Comparison of ENCODE assay signal across 22 mouse cellular contexts in the genomic region with DNA sequence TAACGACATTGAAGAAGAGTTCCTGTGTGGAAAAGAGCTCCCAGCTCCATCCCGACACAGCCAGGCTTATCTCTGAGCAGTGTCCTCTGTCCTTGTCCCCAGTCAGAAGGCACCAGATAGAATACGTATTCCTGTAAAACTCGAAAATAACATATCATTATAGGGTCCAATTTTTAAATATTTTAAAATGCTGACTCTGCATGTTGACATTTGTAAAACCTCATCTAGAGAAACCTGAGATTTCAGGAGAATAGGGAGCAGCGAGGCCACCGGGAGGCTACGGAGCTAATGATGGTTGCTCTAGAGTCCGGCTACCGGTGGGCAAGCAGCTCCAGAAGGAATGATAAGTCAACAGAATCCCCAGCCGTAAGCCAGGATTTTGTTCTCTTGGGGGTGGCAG.
"Had no signal": no experiment of that assay in that cellular context is flagged by ENCODE, and none has a peak within 500 bp of the region (broad histone marks: within the 10 kb centered on the region; RNA-seq: fewer than 3 reads in every experiment).

No protein-coding gene starts in this region.

- H3K9me3 ChIP-seq: midbrain, embryonic 12.5 days; midbrain, embryonic 15.5 days; neural tube, embryonic 12.5 days; neural tube, embryonic 15.5 days had no signal

- H3K4me3 ChIP-seq: left cerebral cortex, adult 2 months; midbrain, embryonic 12.5 days; midbrain, embryonic 15.5 days; neural tube, embryonic 12.5 days; neural tube, embryonic 15.5 days had no signal

- H3K4me2 ChIP-seq: liver, embryonic 11.5 days; lung, embryonic 14.5 days; midbrain, embryonic 12.5 days; midbrain, embryonic 15.5 days; neural tube, embryonic 12.5 days; neural tube, embryonic 15.5 days had no signal

- H3K27ac ChIP-seq: kidney, postnatal 0 days; left cerebral cortex, adult 2 months; liver, embryonic 14.5 days; macrophage; midbrain, embryonic 12.5 days; midbrain, embryonic 15.5 days; neural tube, embryonic 12.5 days; neural tube, embryonic 15.5 days; stomach, postnatal 0 days had no signal

- DNase-seq: kidney, adult 2 months; kidney, postnatal 36 days; layer of hippocampus, postnatal 36 days; liver, postnatal 0 days; lung, embryonic 14.5 days; retina, postnatal 1 day; right cerebral cortex, postnatal 25 days; spleen, adult 18-20 months; thymus, adult 2 months; thymus, postnatal 14 days; thymus, postnatal 4 days had no signal

- H3K4me1 ChIP-seq: midbrain, embryonic 12.5 days; midbrain, embryonic 15.5 days; neural tube, embryonic 12.5 days had no signal

- H3K9ac ChIP-seq: liver, embryonic 14.5 days; liver, postnatal 0 days; lung, embryonic 14.5 days; midbrain, embryonic 12.5 days; midbrain, embryonic 15.5 days; neural tube, embryonic 12.5 days; neural tube, embryonic 15.5 days had no signal

- ATAC-seq: liver, postnatal 0 days; lung, postnatal 0 days; midbrain, embryonic 15.5 days had no signal

- H3K36me3 ChIP-seq: midbrain, embryonic 12.5 days; midbrain, embryonic 15.5 days; neural tube, embryonic 12.5 days; neural tube, embryonic 15.5 days had no signal

- H3K27me3 ChIP-seq: midbrain, embryonic 12.5 days; midbrain, embryonic 15.5 days; neural tube, embryonic 12.5 days; neural tube, embryonic 15.5 days had no signal
